Mouse (Mus musculus) gastrocnemius, postnatal 36 days (tissue): ENCODE measurements around the gene Safb. TPM values are rescaled to one million over a fixed set of nuclear protein-coding genes. Genes with fewer than 3 reads are reported as not detected.
"Not testable (repeated sequence)": the region's sequence is repeated elsewhere in the genome, so short reads cannot be mapped to it uniquely, and the experiment has no call there.

Experiments used
- DNase-seq, 2 experiments: peaks; one replicate each; pipeline ENCODE4 v3.0.0; 2022
- intact Hi-C: fragments of 180-260 bp; cut with DNase I; formaldehyde crosslinking; loops from one replicate; pipeline ENCODE4 v1.15.1; 2025
- total RNA-seq, 2 experiments: library from RNA; stranded (reverse); gene quantifications; 2 replicates each; pipeline ENCODE4 v1.2.3; 2021

Safb gene
- total RNA-seq, 2 experiments from 2014 or later = 35.9 to 39.7 TPM

- DNase-seq = no peak
- intact Hi-C loops = loop anchor here (2.0 kb wide), 1 partner anchor 15 kb away; no protein-coding TSS in a partner anchor
Observed at GRCm38 (mm10) chr17:56607521-56608062, 23.0 kb downstream of the Safb start.

GRCm38 (mm10) chr17:56608699-56609098 is 24.1 kb downstream of the Safb start:
- DNase-seq = no peak
- intact Hi-C loops = no loop called here

- intact Hi-C loops = loop anchor here (5.0 kb wide), 2 partner anchors 58 to 148 kb away; partner anchors contain the start of gene Nrtn
- DNase-seq = peak; percentile 92 to 93
Observed at GRCm38 (mm10) chr17:56609452-56610171, 25.0 kb downstream of the Safb start, which contains the start of gene 2410015M20Rik. Gene 2410015M20Rik, minus strand, starts transcription at chr17:56609771.

- no peak for DNase-seq
- intact Hi-C loops = loop anchor here (5.0 kb wide), 2 partner anchors 56 to 146 kb away; partner anchors contain the start of gene Nrtn
Observed at GRCm38 (mm10) chr17:56611323-56611722, 26.7 kb downstream of the Safb start.

GRCm38 (mm10) chr17:56611861-56612564 is 27.4 kb downstream of the Safb start:
- intact Hi-C loops = loop anchor here (5.0 kb wide), 2 partner anchors 55 to 145 kb away; partner anchors contain the start of gene Nrtn

GRCm38 (mm10) chr17:56612565-56612939 is 27.9 kb downstream of the Safb start:
- intact Hi-C loops = loop anchor here (5.0 kb wide), 2 partner anchors 55 to 145 kb away; partner anchors contain the start of gene Nrtn
- not testable (repeated sequence) for DNase-seq

More at GRCm38 (mm10) chr17:56611861-56612564, 27.4 kb downstream of the Safb start:
- no peak for DNase-seq

- DNase-seq = peak; percentile 94
- intact Hi-C loops = loop anchor here (5.0 kb wide), 2 partner anchors 54 to 144 kb away; partner anchors contain the start of gene Nrtn
Observed at GRCm38 (mm10) chr17:56613236-56613844, 28.7 kb downstream of the Safb start, which contains the start of gene Rpl36. Gene Rpl36, plus strand, starts transcription at chr17:56613416.

GRCm38 (mm10) chr17:56613893-56614292 is 29.3 kb downstream of the Safb start:
- DNase-seq = not testable (repeated sequence)
- intact Hi-C loops = loop anchor here (5.0 kb wide), 2 partner anchors 53 to 143 kb away; partner anchors contain the start of gene Nrtn

- intact Hi-C loops = loop anchor here (5.0 kb wide), 2 partner anchors 53 to 143 kb away; partner anchors contain the start of gene Nrtn
Observed at GRCm38 (mm10) chr17:56614391-56615135, 29.9 kb downstream of the Safb start.

GRCm38 (mm10) chr17:56615136-56615784 is 30.6 kb downstream of the Safb start:
- DNase-seq = no peak
- intact Hi-C loops = no loop called here

More at GRCm38 (mm10) chr17:56614391-56615135, 29.9 kb downstream of the Safb start:
- no peak for DNase-seq

- DNase-seq = no peak
- intact Hi-C loops = no loop called here
Observed at GRCm38 (mm10) chr17:56615792-56616191, 31.2 kb downstream of the Safb start.

GRCm38 (mm10) chr17:56616725-56617124 is 32.1 kb downstream of the Safb start:
- DNase-seq = no peak
- intact Hi-C loops = no loop called here

- intact Hi-C loops = no loop called here
- no peak for DNase-seq
Observed at GRCm38 (mm10) chr17:56617628-56618027, 33.0 kb downstream of the Safb start.

GRCm38 (mm10) chr17:56625495-56625894 is 40.9 kb downstream of the Safb start:
- no peak for DNase-seq
- intact Hi-C loops = loop anchor here (5.0 to 10.0 kb wide), 2 partner anchors 132 to 369 kb away; partner anchors contain the start of genes Alkbh7, Clpp and Nrtn

- intact Hi-C loops = loop anchor here (5.0 to 10.0 kb wide), 2 partner anchors 131 to 369 kb away; partner anchors contain the start of genes Alkbh7, Clpp and Nrtn
- no peak for DNase-seq
Observed at GRCm38 (mm10) chr17:56626260-56626659, 41.6 kb downstream of the Safb start.

- DNase-seq = peak; percentile 88 to 89
- intact Hi-C loops = loop anchor here (5.0 to 10.0 kb wide), 2 partner anchors 130 to 368 kb away; partner anchors contain the start of genes Alkbh7, Clpp and Nrtn
Observed at GRCm38 (mm10) chr17:56626754-56627470, 42.3 kb downstream of the Safb start, which contains the start of gene Lonp1. Gene Lonp1, minus strand, starts transcription at chr17:56626887.

GRCm38 (mm10) chr17:56627530-56628277 is 43.1 kb downstream of the Safb start, which contains the start of gene Catsperd:
Gene Catsperd, plus strand, starts transcription at chr17:56628143.
- intact Hi-C loops = loop anchor here (5.0 to 10.0 kb wide), 2 partner anchors 130 to 367 kb away; partner anchors contain the start of genes Alkbh7, Clpp and Nrtn
- no peak for DNase-seq
